ENCODE assay signal across 12 mouse cellular contexts in the genomic region with DNA sequence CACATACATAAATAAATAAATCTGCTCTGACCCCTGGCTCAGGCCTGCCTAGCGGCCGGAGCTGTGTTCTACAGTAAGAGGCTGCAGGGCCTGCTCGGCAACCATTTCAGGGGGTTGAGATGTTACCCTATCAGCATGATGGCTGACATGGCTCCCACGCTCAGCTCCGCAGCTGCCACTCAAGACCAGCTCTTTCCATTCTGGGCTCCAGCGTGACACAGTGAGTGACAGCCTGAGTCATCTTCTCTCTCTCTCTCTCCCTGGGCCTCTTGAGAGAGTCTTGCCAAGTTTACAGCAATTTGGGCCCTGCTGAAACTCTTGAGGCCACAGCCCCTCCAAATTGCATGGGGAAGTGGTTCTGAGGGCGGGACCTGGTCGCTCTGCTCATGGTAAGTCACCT. TPM values are rescaled to one million over a fixed set of nuclear protein-coding genes. Genes with fewer than 3 reads are reported as not detected.
DNase-seq lines count a peak whose midpoint lies in the region; ATAC-seq and TF ChIP-seq lines count a peak whose summit lies in the region.
"Had no signal": no experiment of that assay in that cellular context is flagged by ENCODE, and none has a peak within 500 bp of the region (broad histone marks: within the 10 kb centered on the region; RNA-seq: fewer than 3 reads in every experiment).

No protein-coding gene starts in this region.

- TF ChIP-seq POLR2A in cerebellum, adult 2 months (IDR thresholded peaks at IDR 0.05; ENCODE audit: borderline replicate concordance, insufficient read depth, low read length) = no peak

- intact Hi-C loops in left cerebral cortex, postnatal 14 days (cut with DNase I) = no loop called here

- H3K4me1 ChIP-seq in cerebellum, adult 2 months (ENCODE audit: control insufficient read depth, insufficient read depth, low read length) = peaks cover 62% of the 10 kb centered on the region
- peaks cover 75% of the 10 kb centered on the region for H3K4me1 ChIP-seq in limb, embryonic 15.5 days

- DNase-seq in cerebellum, adult 2 months = peak in 1 of 2 experiments; percentile 35
- DNase-seq in cerebellum, adult 11 months = no peak
- peak; percentile 53 to 64 for DNase-seq in left cerebral cortex, postnatal 14 days (ENCODE audit: low spot score in 2 of 2)
- DNase-seq in left cerebral cortex, adult 11 months (ENCODE audit: low spot score) = no peak
- DNase-seq in c-Kit-positive CD71-negative TER-119-negative erythroid progenitor cells, embryonic 14.5 days (ENCODE audit: low read depth) = peak; percentile 19
- DNase-seq in urinary bladder, postnatal 4 days (ENCODE audit: low spot score in 2 of 2) = no peak
- DNase-seq: heart, adult 2 months; kidney, postnatal 10 days had no signal

- H3K4me3 ChIP-seq in cerebellum, adult 2 months (replicated peaks; ENCODE audit: insufficient read depth, low read depth, low read length) = no peak overlapping the region
- no peak overlapping the region for H3K4me3 ChIP-seq in limb, embryonic 15.5 days
- H3K4me3 ChIP-seq: erythroblast, embryonic 14.5 days; heart, adult 2 months had no signal

- ATAC-seq in limb, embryonic 15.5 days (ENCODE audit: insufficient number of reproducible peaks, low FRiP score, low TSS enrichment, low read depth) = no peak
- ATAC-seq in erythroblast, adult 5-6 weeks (replicated peaks; ENCODE audit: low FRiP score, poor library complexity, severe bottlenecking) = no peak

- 78% methylated on average over 8 of the region's 8 CpGs for WGBS in cerebellum, adult 2 months
- 83% methylated on average over 8 of the region's 8 CpGs for WGBS in limb, embryonic 15.5 days

- H3K27me3 ChIP-seq in cerebellum, adult 2 months (ENCODE audit: control insufficient read depth, insufficient read depth, low read length) = no peaks in the 10 kb centered on the region
- H3K27me3 ChIP-seq in limb, embryonic 15.5 days = no peaks in the 10 kb centered on the region

- H3K36me3 ChIP-seq in limb, embryonic 15.5 days = no peaks in the 10 kb centered on the region

- no peak overlapping the region for H3K4me2 ChIP-seq in limb, embryonic 15.5 days

- peak overlapping the region; percentile 86 for H3K27ac ChIP-seq in cerebellum, adult 2 months (ENCODE audit: insufficient read depth, low read length)
- H3K27ac ChIP-seq in limb, embryonic 15.5 days = peak overlapping the region; percentile 98
- H3K27ac ChIP-seq: heart, adult 2 months; macrophage had no signal

- TF ChIP-seq CTCF in cerebellum, adult 2 months (IDR thresholded peaks at IDR 0.05; ENCODE audit: borderline replicate concordance, insufficient read depth, low read depth, low read length) = no peak

- H3K9ac ChIP-seq in limb, embryonic 15.5 days = no peak overlapping the region

- H3K9me3 ChIP-seq in limb, embryonic 15.5 days = no peaks in the 10 kb centered on the region

RNA-seq across cellular contexts. Expression of a gene that starts 32.0 kb away (rescaled TPM):
- polyA plus RNA-seq in cerebellum, adult 2 months (2012; rRNA removed) = 94.5 and 109 TPM in 2 replicates
- total RNA-seq in left cerebral cortex, postnatal 14 days (2021) = 10 to 100 TPM; 22.6 to 27.0 TPM
- 74.0 and 76.2 TPM in 2 replicates for polyA plus RNA-seq in limb, embryonic 15.5 days (2015; fragmentation: Nextera tagmentation; extraction: Ambion mirVana)
- total RNA-seq in erythroblast, adult 5-6 weeks (2015; ENCODE audit: low replicate concordance) = 5.4 and 8.1 TPM in 2 replicates
- total RNA-seq in erythroblast, adult 5-6 weeks (2017; ENCODE audit: low replicate concordance) = 2.9 and 3.5 TPM in 2 replicates

RNA-seq across cellular contexts. Expression of a gene that starts 59.3 kb away (rescaled TPM):
- 87.2 and 106 TPM in 2 replicates for polyA plus RNA-seq in cerebellum, adult 2 months (2012; rRNA removed)
- total RNA-seq in left cerebral cortex, postnatal 14 days (2021) = 100 to 1,000 TPM; 110 to 111 TPM
- polyA plus RNA-seq in limb, embryonic 15.5 days (2015; fragmentation: Nextera tagmentation; extraction: Ambion mirVana) = 25.2 and 26.8 TPM in 2 replicates
- 8.8 and 10.8 TPM in 2 replicates for total RNA-seq in erythroblast, adult 5-6 weeks (2015; ENCODE audit: low replicate concordance)
- total RNA-seq in erythroblast, adult 5-6 weeks (2017; ENCODE audit: low replicate concordance) = 2.8 and 3.4 TPM in 2 replicates

Comparison
In these comparisons a context has a peak if more than half of its experiments do, and no peak if none do; other contexts are left out.
1. DNase-seq: peak in left cerebral cortex, postnatal 14 days (2 of 2) and c-Kit-positive CD71-negative TER-119-negative erythroid progenitor cells, embryonic 14.5 days (single experiment); none in cerebellum, adult 11 months (single experiment), left cerebral cortex, adult 11 months (single experiment) and urinary bladder, postnatal 4 days (0 of 2).
2. RNA of a gene that starts 59.3 kb away (total RNA-seq): 110 to 111 TPM in left cerebral cortex, postnatal 14 days; 2.8 to 10.8 TPM in erythroblast, adult 5-6 weeks; every median in the first group is over 4 times any median in the second.